Mouse (Mus musculus) left cerebral cortex, postnatal 4 days (tissue): Measurements from ENCODE around the gene Pcbp3. TPM values are rescaled to one million over a fixed set of nuclear protein-coding genes. Genes with fewer than 3 reads are reported as not detected.

Experiments used
- DNase-seq: peaks from one replicate; pipeline ENCODE4 v3.0.0-alpha.2; 2022
- intact Hi-C: fragments of 180-260 bp; cut with DNase I; formaldehyde crosslinking; loops from one replicate; pipeline ENCODE4 v1.15.1; 2025
- total RNA-seq, 2 experiments: library from RNA; stranded (reverse); gene quantifications; 2 replicates each; pipeline ENCODE4 v1.2.3; 2021

Pcbp3 gene
- total RNA-seq, 2 experiments from 2014 or later, result 51.4 to 52.6 TPM

GRCm38 (mm10) chr10:76931794-76932193 is 29.9 kb downstream of the Pcbp3 start:
- intact Hi-C loops, result no loop called here

DNA sequence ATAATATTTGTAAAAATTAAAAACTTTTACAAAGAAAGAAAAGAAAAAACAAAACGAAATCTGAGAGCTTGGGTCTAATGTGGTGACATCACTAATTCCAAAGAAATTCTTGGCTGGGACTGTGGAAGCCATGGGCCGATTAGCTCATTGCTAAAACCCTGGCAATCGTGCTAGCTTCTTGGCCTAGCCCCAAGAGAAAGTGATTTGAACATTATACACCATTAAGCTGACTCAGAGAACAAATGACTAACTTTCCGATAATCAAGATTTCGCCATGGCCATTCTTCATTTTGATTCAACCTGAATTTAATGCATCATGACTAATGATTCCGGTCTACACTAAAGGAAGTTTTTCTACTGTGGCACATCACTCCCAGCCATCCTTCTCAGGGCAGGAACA is 30.6 kb downstream of the Pcbp3 start:
- DNase-seq, result peak; percentile 59
- intact Hi-C loops, result no loop called here

More at GRCm38 (mm10) chr10:76931794-76932193, 29.9 kb downstream of the Pcbp3 start:
- DNase-seq, result peak; percentile 19

- no peak for DNase-seq
- intact Hi-C loops, result no loop called here
Observed at GRCm38 (mm10) chr10:76924441-76924840, 37.2 kb downstream of the Pcbp3 start.

- no peak for DNase-seq
- intact Hi-C loops, result no loop called here
Observed at GRCm38 (mm10) chr10:76918086-76918485, 43.6 kb downstream of the Pcbp3 start.

- DNase-seq, result no peak
- intact Hi-C loops, result no loop called here
Observed at GRCm38 (mm10) chr10:76906434-76906833, 55.3 kb downstream of the Pcbp3 start.

DNA sequence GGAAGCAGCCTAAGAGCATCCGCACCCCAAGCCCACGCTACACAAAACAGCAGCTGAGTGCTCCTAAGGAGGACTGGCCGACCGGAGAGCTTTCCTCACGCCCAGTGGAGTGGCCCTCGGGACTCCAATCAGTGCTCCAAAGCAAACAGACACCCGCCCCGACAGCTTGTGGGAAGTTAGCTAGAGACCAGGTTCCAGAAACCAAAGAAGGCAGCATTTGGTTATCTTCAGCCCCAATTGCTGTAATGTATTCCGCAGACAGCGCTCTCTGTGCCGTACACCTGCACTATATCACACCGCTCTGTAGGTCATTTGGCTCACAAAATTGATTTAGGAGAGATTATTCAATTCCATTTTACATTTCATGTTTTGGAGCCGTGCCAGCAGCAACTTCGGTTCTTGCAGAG is 55.7 kb downstream of the Pcbp3 start:
- DNase-seq, result no peak
- intact Hi-C loops, result no loop called here

- DNase-seq, result no peak
- intact Hi-C loops, result loop anchor here (2.0 kb wide), 1 partner anchor 23 kb away; no protein-coding TSS in a partner anchor
Observed at GRCm38 (mm10) chr10:76903694-76904093, 58.0 kb downstream of the Pcbp3 start.

GRCm38 (mm10) chr10:76903099-76903498 is 58.6 kb downstream of the Pcbp3 start:
- intact Hi-C loops, result loop anchor here (2.0 kb wide), 1 partner anchor 22 kb away; no protein-coding TSS in a partner anchor

GRCm38 (mm10) chr10:76902588-76902987 is 59.1 kb downstream of the Pcbp3 start:
- DNase-seq, result peak; percentile 61
- intact Hi-C loops, result loop anchor here (2.0 kb wide), 1 partner anchor 22 kb away; no protein-coding TSS in a partner anchor

More at GRCm38 (mm10) chr10:76903099-76903498, 58.6 kb downstream of the Pcbp3 start:
- no peak for DNase-seq

DNA sequence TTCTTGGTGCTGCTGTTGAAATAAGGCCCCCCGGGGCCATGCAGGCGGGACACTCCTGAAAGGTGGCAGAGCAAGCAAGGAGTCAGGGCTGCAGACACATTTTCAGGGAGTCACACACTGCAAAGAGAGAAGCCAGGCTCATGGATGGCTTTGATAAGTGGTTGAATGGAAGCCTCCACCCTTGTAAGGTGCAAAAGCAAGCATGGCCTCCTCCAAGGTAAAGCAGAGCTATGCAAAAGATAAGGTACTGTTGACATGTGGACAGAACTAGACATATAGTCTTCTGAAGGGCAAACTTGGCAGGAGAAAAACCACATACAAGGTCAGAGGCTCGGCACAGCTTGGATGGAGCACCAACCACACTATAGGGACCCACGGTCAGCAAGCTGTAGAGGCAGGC is 63.3 kb downstream of the Pcbp3 start:
- intact Hi-C loops, result no loop called here
- no peak for DNase-seq

GRCm38 (mm10) chr10:76891456-76891855 is 70.2 kb downstream of the Pcbp3 start:
- intact Hi-C loops, result no loop called here
- DNase-seq, result no peak

DNA sequence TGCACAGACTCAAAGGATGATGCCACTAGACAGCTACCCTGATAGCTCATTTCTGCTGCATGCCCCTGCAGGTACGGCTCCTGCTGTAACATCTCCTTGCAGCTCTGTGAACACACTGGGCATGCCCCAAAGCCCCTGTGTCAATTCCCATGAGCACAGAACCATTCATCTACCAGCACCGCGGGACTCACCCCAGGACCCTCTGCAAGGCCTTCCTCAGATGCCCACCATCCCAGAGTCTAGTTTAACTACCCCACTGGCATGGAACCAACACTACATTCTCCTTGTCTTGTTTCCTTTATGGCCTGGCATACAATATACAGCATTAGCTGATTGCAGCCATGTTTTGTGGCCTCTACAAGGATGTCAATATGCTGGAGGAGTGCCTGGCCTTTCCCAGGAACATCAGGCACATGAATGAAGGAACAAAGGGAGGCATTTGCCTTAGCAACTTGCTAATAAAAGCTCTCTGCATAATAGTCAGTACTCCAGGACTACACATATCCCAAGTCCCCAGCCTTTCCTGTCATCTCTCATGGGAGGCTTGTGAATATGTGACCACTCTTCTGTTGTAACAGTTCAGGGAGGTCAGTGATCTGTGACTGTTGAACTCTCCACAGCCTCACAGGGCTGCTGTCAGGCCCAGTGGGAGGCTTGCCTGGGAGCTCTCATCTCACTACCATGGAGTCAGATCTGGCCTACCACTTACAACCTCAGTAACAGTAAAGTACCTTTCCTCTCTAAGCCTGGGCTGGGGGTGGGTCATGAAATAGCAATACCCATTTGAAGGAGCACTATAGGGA is 78.0 kb downstream of the Pcbp3 start:
- intact Hi-C loops, result no loop called here
- no peak for DNase-seq

DNA sequence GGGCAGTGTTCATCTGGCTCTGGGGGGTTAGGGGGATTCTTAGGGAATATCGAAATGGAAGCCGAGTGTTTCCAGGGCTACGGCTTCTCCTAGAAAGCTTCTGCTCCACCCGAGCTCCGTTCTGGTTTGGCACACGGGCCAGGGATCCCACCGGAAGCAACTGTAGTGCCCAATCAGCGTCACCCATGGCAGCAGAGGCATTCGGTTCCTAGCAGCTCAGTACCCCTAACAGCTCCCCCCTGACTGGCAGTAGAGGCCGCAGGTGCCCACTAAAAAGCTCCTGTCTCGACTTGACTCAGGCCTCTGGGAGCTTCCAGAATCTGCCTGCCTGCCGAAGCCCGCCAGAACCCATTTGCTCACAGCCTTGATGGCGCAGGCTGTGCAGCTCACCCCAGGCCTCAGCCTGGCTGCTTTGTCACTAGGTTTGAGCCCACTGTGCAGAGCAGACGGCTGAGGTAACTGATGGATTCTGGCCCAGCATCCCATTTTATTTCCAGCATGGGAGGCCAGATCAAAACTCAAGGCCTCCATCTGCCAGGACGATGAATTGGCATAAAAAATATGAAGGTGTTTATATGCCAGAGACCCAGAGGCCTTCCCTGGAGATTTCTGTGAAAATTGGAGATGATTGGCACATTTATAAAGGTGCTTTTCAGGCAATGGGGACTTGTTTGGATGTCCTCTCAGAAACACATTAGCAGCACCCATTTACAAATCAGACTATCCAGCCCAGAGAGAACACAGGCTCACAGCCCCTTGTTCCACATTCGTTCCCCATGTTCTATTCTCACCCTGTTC is 78.8 kb downstream of the Pcbp3 start:
- intact Hi-C loops, result no loop called here
- peak; percentile 57 for DNase-seq

- intact Hi-C loops, result loop anchor here (2.0 kb wide), 1 partner anchor 21 kb away; no protein-coding TSS in a partner anchor
- peak; percentile 69 for DNase-seq
Observed at GRCm38 (mm10) chr10:76881900-76882299, 79.8 kb downstream of the Pcbp3 start.

DNA sequence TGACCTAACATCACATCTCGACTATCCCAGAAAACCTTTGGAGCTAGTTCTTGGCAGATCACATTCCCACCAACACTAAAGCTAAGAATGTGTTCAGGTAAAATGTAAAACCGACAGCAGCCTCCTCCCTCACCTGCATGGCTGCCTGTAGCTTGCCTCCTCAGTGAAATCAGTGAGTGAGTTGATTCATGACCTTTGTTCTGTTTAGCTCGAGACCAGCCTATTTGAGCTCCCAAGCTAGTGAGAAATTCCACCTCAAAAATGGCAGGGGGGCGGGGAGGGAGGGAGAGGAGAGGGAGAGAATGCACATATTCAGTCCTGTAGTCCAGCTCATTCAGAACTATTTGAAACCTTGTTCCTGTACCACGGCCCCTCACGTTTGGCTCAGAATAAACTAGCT is 86.4 kb downstream of the Pcbp3 start:
- intact Hi-C loops, result no loop called here
- no peak for DNase-seq

GRCm38 (mm10) chr10:76874879-76875278 is 86.8 kb downstream of the Pcbp3 start:
- intact Hi-C loops, result no loop called here
- DNase-seq, result no peak

DNA sequence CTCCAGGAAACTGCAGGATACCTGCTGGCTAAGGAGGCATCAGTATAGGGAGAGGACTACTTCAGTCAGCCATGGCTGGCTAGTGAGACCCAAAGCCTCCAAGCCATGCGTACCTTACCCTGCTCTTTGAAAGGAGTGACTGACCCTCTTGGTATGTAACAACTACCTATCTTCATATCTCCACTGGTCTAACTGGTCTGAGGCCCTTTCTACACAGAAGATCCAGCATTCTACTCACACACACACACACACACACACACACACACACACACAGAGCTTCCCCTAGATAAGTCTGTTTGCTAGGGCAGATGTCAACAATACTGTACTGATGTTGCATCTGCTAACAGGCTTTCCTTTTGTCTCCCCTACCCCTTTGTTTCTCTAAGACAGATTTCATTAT is 87.3 kb downstream of the Pcbp3 start:
- intact Hi-C loops, result no loop called here
- DNase-seq, result no peak

GRCm38 (mm10) chr10:76873948-76874347 is 87.7 kb downstream of the Pcbp3 start:
- DNase-seq, result peak; percentile 33
- intact Hi-C loops, result no loop called here

GRCm38 (mm10) chr10:76872736-76873135 is 89.0 kb downstream of the Pcbp3 start:
- intact Hi-C loops, result no loop called here
- DNase-seq, result no peak

DNA sequence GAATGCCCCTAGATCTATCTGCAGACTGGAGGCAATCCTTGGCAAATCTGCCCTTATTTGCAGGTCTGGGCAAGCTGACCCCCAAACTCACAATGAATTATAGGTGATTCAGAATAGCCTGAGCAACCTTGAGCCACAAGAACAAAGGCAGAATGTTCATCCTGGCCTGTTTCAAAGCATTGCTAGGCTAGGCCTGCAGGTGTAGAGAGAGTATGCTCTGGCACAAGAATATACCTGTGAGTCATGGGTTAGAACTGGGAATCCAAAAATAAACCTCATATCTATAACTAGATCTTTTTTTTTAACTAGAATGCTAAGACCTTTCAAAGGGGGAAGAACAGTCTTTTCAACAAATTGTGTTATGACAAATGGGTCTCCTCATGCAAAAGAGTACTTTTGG is 95.8 kb downstream of the Pcbp3 start:
- no peak for DNase-seq

DNA sequence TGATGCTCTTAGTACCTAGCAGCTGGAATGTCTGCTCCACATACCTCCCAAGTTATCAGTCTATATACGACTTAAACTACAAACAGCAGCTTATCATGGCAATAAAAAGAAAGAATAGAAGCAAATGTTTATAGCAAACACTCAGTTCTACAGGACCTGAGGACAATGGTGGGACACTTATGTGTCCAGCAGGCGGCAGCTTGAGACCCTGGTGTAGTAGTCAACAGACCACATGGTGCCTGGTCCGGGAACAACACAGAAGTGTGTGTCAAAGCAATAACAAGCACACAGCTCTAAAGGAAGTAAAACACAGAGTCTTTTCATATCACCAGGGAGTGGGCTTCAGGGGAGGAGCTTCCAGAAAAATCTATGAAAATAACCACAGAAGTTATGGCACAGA is 100.7 kb downstream of the Pcbp3 start:
- intact Hi-C loops, result no loop called here
- no peak for DNase-seq

More for the DNA sequence above, 95.8 kb downstream of the Pcbp3 start:
- intact Hi-C loops, result no loop called here
